Mouse (Mus musculus): ENCODE data around the gene Mrpl41.

GRCm38 (mm10) chr2:24950189-24950535 lies 24.7 kb downstream of the Mrpl41 start:
- TF ChIP-seq CTCF (conservative IDR thresholded peaks at IDR 0.05; ENCODE audit: insufficient read depth, insufficient read length, low read depth, low read length) (no peak), POLR2A (IDR thresholded peaks at IDR 0.05; ENCODE audit: low read depth, low read length) (no peak)
